Mouse (Mus musculus): Measurements from ENCODE around the gene Brsk1.

Gene Brsk1

GRCm38 (mm10) chr7:4719276-4719675, 28.9 kb downstream of the Brsk1 start:
- in situ Hi-C loops (cut with MboI; ENCODE audit: low pct_unique_long_range_greater_than_20kb in 1 of 2, low sequenced_read_pairs in 2 of 2, unreplicated experiment in 1 of 2), result no loop called here

- in situ Hi-C loops (cut with MboI; ENCODE audit: low pct_unique_long_range_greater_than_20kb in 1 of 2, low sequenced_read_pairs in 2 of 2, unreplicated experiment in 1 of 2), result no loop called here
These were observed 33.1 kb downstream of the Brsk1 start for GRCm38 (mm10) chr7:4723508-4723907.

- in situ Hi-C loops (cut with MboI; ENCODE audit: low pct_unique_long_range_greater_than_20kb in 1 of 2, low sequenced_read_pairs in 2 of 2, unreplicated experiment in 1 of 2), result no loop called here
These were observed 34.0 kb downstream of the Brsk1 start for GRCm38 (mm10) chr7:4724359-4724758.

DNA sequence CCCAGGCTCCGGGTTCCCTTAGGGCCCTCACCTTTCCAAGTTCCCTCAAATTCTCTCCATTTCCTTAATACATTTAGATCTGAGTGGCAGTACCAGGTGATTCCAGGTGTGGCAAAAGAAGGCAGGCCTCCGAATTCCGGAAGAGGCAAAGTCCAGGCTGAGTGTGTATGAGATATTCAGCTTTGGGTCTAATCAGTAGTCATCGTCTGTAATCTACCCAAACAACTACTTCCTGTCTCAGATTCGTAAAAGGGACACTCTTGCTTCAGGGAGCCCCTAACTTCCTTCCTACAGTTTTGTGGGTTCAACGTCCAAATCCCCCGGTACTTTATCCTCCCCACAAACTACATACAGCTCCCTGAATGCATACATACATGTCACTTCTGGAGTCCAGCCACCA, 34.8 kb downstream of the Brsk1 start, which contains the start of gene Tmem150b:
Gene Tmem150b, minus strand, starts transcription at position 81 of the 400 bp plus-strand sequence.
- in situ Hi-C loops (cut with MboI; ENCODE audit: low pct_unique_long_range_greater_than_20kb in 1 of 2, low sequenced_read_pairs in 2 of 2, unreplicated experiment in 1 of 2), result no loop called here

DNA sequence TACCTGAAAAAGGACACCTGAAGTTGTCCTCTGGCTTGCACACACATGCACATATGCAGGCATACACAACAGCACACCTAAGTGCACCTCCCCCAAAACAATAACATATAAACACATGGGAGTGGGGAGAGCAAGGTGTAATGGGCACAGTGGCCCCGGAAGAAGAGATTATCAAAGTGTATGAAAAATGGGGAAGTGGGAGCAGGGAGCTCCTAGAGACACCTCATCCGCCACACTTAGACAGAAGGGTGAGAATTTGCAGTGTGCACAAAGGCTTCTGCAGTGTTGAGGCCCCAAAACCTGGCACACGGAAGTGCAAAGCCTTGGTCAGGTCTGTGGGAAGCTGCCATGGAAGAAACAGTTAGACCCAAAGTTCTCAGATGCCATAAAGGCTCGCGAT, 40.7 kb downstream of the Brsk1 start:
- in situ Hi-C loops (cut with MboI; ENCODE audit: low pct_unique_long_range_greater_than_20kb in 1 of 2, low sequenced_read_pairs in 2 of 2, unreplicated experiment in 1 of 2), result no loop called here

DNA sequence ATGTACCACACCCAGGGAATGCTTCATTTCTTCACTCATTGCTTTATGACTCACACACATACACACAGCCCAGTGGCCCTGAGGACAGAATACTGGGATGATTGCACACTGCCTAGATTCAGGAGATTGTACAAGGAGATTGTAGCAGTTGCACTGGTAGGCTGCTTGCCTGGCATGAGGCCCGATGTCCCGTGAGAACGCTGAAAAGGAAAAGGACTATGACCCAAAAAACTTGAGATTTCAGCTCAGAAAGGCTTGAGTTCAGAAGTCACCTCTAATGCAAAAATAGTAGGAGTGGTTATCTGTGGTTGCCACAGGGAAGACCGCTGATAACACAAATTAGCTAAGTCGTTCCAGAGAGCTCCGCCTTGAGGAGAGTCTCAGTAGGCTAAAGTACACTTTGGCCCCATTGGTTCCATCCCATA, 42.6 kb downstream of the Brsk1 start:
- in situ Hi-C loops (cut with MboI; ENCODE audit: low pct_unique_long_range_greater_than_20kb in 1 of 2, low sequenced_read_pairs in 2 of 2, unreplicated experiment in 1 of 2), result no loop called here

DNA sequence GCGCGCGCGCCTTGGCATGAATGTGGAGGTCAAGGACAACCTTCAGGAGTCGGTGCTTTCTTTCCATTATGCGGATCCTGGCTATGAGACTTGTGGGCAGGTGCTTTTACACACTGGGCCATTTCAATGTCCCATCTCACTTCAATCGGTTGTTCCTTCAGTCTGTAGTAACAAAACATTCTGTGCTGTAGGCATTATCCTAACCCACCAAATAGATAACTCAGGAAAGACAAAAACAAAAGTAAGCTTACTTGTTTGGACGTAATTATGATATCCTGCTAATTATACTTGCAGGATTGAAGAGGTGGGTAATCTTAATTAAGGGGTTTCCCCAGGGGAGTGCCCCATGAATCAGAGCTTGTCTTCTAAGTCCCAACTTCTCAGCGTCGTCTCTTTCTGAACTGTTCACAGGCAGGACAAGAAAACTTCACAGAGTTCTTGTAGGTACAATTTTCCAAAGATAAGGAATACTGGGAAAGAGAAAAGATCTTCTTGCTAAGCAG, 48.7 kb downstream of the Brsk1 start:
- in situ Hi-C loops (cut with MboI; ENCODE audit: low pct_unique_long_range_greater_than_20kb in 1 of 2, low sequenced_read_pairs in 2 of 2, unreplicated experiment in 1 of 2), result no loop called here

GRCm38 (mm10) chr7:4739544-4740275, 49.3 kb downstream of the Brsk1 start, which contains the start of gene Kmt5c:
Gene Kmt5c, plus strand, starts transcription at chr7:4740115.
- in situ Hi-C loops (cut with MboI; ENCODE audit: low pct_unique_long_range_greater_than_20kb in 1 of 2, low sequenced_read_pairs in 2 of 2, unreplicated experiment in 1 of 2), result no loop called here

DNA sequence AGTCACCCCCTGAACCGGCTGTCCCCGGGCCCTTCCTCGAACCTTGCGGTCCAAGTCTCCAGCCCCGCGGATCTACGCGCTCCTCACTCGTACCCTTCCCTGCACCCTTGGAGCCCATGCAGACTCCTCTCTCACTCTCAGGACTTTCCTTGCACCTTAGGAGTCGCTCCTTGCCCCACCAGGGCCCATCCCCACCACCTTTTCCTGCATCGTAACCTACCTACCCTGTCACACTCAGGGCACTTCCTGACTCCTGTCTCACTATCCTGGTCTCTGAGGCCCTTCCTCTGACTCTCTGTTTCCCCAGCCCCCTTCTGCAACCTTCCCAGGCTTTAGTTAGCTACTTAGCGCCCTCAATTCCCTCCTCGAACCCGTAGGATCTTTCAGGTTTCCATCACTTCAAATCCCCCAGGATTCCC, 49.9 kb downstream of the Brsk1 start:
- in situ Hi-C loops (cut with MboI; ENCODE audit: low pct_unique_long_range_greater_than_20kb in 1 of 2, low sequenced_read_pairs in 2 of 2, unreplicated experiment in 1 of 2), result no loop called here

DNA sequence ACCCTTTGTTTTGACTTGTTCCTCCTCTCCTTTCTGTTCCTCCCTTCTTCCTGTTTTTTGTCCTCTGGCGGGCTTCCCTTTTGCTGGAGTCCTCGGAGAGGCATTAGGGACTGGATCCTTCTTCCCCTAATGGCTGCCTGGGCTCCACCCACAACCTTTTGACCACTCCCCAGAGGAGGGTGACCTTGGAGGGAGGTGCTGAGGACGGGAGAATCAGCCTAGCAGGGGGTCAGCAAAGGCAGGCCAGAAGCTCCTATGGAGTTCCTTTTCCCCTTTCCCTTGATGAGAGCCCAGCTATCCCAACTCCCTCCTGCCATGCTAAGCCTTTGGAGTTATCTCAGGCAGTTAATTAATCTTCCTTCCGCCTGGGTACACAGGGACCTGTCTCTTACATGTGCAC, 50.7 kb downstream of the Brsk1 start:
- in situ Hi-C loops (cut with MboI; ENCODE audit: low pct_unique_long_range_greater_than_20kb in 1 of 2, low sequenced_read_pairs in 2 of 2, unreplicated experiment in 1 of 2), result no loop called here

- in situ Hi-C loops (cut with MboI; ENCODE audit: low pct_unique_long_range_greater_than_20kb in 1 of 2, low sequenced_read_pairs in 2 of 2, unreplicated experiment in 1 of 2), result no loop called here
These were observed 51.5 kb downstream of the Brsk1 start for GRCm38 (mm10) chr7:4741672-4742481.

DNA sequence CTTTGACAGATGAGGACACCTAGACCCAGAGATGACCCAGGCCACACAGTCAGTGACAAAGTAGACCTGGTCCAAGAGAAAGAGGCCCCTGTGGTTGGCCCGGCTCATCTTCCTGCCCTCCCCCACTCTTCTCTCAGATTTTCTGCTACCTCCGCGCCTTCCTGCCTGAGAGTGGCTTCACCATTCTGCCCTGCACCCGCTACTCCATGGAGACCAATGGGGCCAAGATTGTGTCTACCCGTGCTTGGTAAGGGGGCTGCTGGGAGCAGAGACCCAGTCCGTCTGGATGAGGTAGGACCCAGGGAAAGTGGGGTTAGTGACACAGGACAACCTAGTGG, 52.0 kb downstream of the Brsk1 start:
- in situ Hi-C loops (cut with MboI; ENCODE audit: low pct_unique_long_range_greater_than_20kb in 1 of 2, low sequenced_read_pairs in 2 of 2, unreplicated experiment in 1 of 2), result no loop called here

GRCm38 (mm10) chr7:4743354-4743753, 53.0 kb downstream of the Brsk1 start:
- in situ Hi-C loops (cut with MboI; ENCODE audit: low pct_unique_long_range_greater_than_20kb in 1 of 2, low sequenced_read_pairs in 2 of 2, unreplicated experiment in 1 of 2), result no loop called here

GRCm38 (mm10) chr7:4744886-4745285, 54.5 kb downstream of the Brsk1 start:
- in situ Hi-C loops (cut with MboI; ENCODE audit: low pct_unique_long_range_greater_than_20kb in 1 of 2, low sequenced_read_pairs in 2 of 2, unreplicated experiment in 1 of 2), result no loop called here

DNA sequence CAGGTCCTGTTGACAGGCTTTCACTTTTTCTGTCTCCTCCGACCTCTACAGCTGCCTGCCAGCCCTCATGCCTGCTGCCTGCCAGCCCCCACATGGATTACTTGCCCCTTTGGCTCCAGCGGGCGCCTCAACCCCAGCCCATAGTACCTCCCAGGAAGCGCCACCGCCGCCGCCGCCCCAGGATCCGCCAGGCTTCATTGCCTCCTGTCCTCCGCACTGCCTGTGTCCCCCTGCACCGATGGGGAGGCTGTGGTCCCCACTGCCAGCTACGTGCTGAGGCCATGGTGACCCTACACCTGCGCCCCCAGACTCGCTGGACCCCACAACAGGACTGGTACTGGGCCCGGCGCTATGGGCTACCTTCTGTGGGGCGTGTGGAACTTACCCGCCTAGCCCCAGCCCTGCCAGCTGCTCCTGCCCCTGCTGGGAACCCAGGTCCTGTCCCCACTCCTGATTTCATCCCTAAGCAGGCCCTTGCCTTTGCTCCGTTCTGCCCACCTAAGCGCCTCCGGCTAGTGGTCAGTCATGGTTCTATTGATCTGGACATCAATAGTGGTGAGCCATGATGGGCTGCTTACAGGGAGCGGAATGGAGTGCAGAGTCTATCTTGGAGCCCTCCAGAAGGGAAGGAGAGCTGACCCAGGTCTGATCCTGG, 56.0 kb downstream of the Brsk1 start:
- in situ Hi-C loops (cut with MboI; ENCODE audit: low pct_unique_long_range_greater_than_20kb in 1 of 2, low sequenced_read_pairs in 2 of 2, unreplicated experiment in 1 of 2), result no loop called here

- in situ Hi-C loops (cut with MboI; ENCODE audit: low pct_unique_long_range_greater_than_20kb in 1 of 2, low sequenced_read_pairs in 2 of 2, unreplicated experiment in 1 of 2), result no loop called here
These were observed 56.9 kb downstream of the Brsk1 start for GRCm38 (mm10) chr7:4747156-4747899.

GRCm38 (mm10) chr7:4748321-4748720, 57.9 kb downstream of the Brsk1 start:
- in situ Hi-C loops (cut with MboI; ENCODE audit: low pct_unique_long_range_greater_than_20kb in 1 of 2, low sequenced_read_pairs in 2 of 2, unreplicated experiment in 1 of 2), result no loop called here

- in situ Hi-C loops (cut with MboI; ENCODE audit: low pct_unique_long_range_greater_than_20kb in 1 of 2, low sequenced_read_pairs in 2 of 2, unreplicated experiment in 1 of 2), result no loop called here
These were observed 58.8 kb downstream of the Brsk1 start for GRCm38 (mm10) chr7:4749169-4749568.
